Mouse (Mus musculus): ENCODE measurements around the gene Strbp.
A peak's percentile ranks its signal among the peaks of the same experiment; 100 is the strongest.

The Strbp gene

GRCm38 (mm10) chr2:37702301-37703172 lies 1.1 kb downstream of the Strbp start:
- DNase-seq = peak in 1 of 2 experiments; percentile 37

- DNase-seq = no peak
Observed at GRCm38 (mm10) chr2:37689064-37689615, 14.5 kb downstream of the Strbp start.

GRCm38 (mm10) chr2:37687031-37687430 lies 16.6 kb downstream of the Strbp start:
- no peak for DNase-seq

GRCm38 (mm10) chr2:37684864-37685263 lies 18.8 kb downstream of the Strbp start:
- DNase-seq = no peak

GRCm38 (mm10) chr2:37682197-37682811 lies 21.4 kb downstream of the Strbp start:
- DNase-seq = no peak

- no peak for DNase-seq
Observed at GRCm38 (mm10) chr2:37651086-37651485, 52.6 kb downstream of the Strbp start.

GRCm38 (mm10) chr2:37649590-37649989 lies 54.1 kb downstream of the Strbp start:
- no peak for DNase-seq

GRCm38 (mm10) chr2:37648966-37649365 lies 54.7 kb downstream of the Strbp start:
- DNase-seq = no peak

GRCm38 (mm10) chr2:37623343-37623742 lies 80.3 kb downstream of the Strbp start:
- no peak for DNase-seq

GRCm38 (mm10) chr2:37587919-37588318 lies 115.7 kb downstream of the Strbp start:
- no peak for DNase-seq

GRCm38 (mm10) chr2:37578185-37578584 lies 125.5 kb downstream of the Strbp start:
- DNase-seq = no peak

GRCm38 (mm10) chr2:37576661-37577060 lies 127.0 kb downstream of the Strbp start:
- DNase-seq = no peak

- DNase-seq = no peak
Observed at GRCm38 (mm10) chr2:37572141-37572540, 131.5 kb downstream of the Strbp start.

- peak in 1 of 2 experiments; percentile 4 for DNase-seq
Observed at GRCm38 (mm10) chr2:37570703-37571102, 133.0 kb downstream of the Strbp start.

GRCm38 (mm10) chr2:37569888-37570287 lies 133.8 kb downstream of the Strbp start:
- DNase-seq = peak; percentile 14 to 39

- DNase-seq = no peak
Observed at GRCm38 (mm10) chr2:37566035-37566434, 137.6 kb downstream of the Strbp start.

GRCm38 (mm10) chr2:37565579-37565978 lies 138.1 kb downstream of the Strbp start:
- no peak for DNase-seq

- DNase-seq = no peak
Observed at GRCm38 (mm10) chr2:37556366-37556765, 147.3 kb downstream of the Strbp start.

- no peak for DNase-seq
Observed at GRCm38 (mm10) chr2:37549346-37550012, 154.2 kb downstream of the Strbp start.

- no peak for DNase-seq
Observed at GRCm38 (mm10) chr2:37531639-37532038, 172.0 kb downstream of the Strbp start.

GRCm38 (mm10) chr2:37530766-37531165 lies 172.9 kb downstream of the Strbp start:
- no peak for DNase-seq

GRCm38 (mm10) chr2:37529397-37529796 lies 174.3 kb downstream of the Strbp start:
- no peak for DNase-seq

GRCm38 (mm10) chr2:37527587-37527986 lies 176.1 kb downstream of the Strbp start:
- no peak for DNase-seq

All from kidney, postnatal 4 days (tissue).